Mouse (Mus musculus): ENCODE results near the gene Hspb3.

DNA sequence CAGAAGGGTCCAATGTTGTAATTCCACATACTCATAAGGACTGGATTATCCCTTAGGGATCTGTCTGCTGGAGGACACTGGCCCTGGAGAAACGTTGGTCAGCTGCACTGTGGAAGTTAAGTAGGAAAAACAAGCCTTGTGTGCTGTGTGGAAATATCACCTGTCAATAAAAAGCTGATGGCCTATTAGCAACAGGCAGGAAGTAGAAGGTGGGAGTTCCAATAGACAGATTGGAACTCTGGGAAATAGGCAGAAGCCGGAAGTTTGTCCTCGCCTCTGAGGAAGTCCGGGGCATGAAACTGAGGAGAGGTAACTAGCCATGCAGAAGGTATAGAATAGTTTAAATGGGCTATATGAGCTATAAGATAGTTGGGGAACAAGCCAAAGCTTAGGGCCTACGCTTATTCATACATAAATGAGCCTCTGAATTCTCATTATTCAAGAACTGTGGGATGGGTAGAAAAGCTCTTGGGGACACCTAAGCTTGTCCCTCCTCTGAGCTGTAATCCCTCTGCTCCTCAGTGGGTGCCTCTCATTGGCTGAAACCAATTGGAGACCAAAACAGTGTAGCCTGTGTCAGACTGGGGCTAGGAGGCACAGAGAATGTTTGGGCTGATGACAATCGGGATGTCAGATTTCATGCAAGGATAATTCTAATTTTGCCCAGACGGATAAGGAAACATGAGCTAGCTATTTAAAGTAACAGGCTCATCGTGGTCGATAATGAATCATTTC lies 2.7 kb downstream of the Hspb3 start:
- TF ChIP-seq CTCF (IDR thresholded peaks at IDR 0.05; ENCODE audit: control insufficient read depth, insufficient read depth, insufficient read length) (no peak), MYOG (IDR thresholded peaks at IDR 0.05; ENCODE audit: control insufficient read depth, extremely low read depth, insufficient read length) (no peak), MYOD1 (IDR thresholded peaks at IDR 0.05; ENCODE audit: control insufficient read depth, insufficient read length, low read depth) (no peak), USF1 (IDR thresholded peaks at IDR 0.05; ENCODE audit: low read depth) (no peak)

All from C2C12 (cell line).